20 mouse cellular contexts compared by ENCODE assay signal in the genomic region with DNA sequence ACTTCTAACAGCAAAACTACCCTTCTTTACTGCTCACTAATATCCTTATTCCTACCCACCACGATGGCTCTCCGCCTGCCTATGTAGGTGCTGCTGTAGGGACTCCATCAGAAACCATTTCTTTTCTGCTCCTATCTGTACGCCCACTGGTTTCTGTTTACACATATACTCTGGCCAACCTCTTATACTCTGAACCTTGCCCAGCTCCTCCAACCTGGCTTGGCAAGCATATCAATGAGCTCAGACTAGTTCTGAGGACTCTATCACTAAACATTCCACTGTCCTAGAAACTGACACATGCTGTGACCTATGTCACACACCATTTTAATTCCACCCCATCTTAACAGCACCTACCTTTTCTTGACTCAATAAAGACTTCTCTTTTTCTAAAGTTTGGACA. TPM values are rescaled to one million over a fixed set of nuclear protein-coding genes. Genes with fewer than 3 reads are reported as not detected.
DNase-seq lines count a peak whose midpoint lies in the region; ATAC-seq and TF ChIP-seq lines count a peak whose summit lies in the region.
"Had no signal": no experiment of that assay in that cellular context is flagged by ENCODE, and none has a peak within 500 bp of the region (broad histone marks: within the 10 kb centered on the region; RNA-seq: fewer than 3 reads in every experiment).

No protein-coding gene starts in this region.

- H3K79me2 ChIP-seq in heart, adult 2 months (replicated peaks; ENCODE audit: control insufficient read depth, insufficient read depth, low read length) = no peaks in the 10 kb centered on the region
- H3K79me2 ChIP-seq in liver, adult 2 months (ENCODE audit: control insufficient read depth, insufficient read depth, low read length) = no peaks in the 10 kb centered on the region

- 87% methylated on average over 3 of the region's 3 CpGs for WGBS in heart, adult 2 months
- 23% methylated on average over 3 of the region's 3 CpGs for WGBS in liver, adult 2 months
- WGBS in liver, embryonic 11.5 days = 95% methylated on average over 3 of the region's 3 CpGs
- WGBS in intestine, embryonic 16.5 days = 69% methylated on average over 3 of the region's 3 CpGs
- 89% methylated on average over 3 of the region's 3 CpGs for WGBS in stomach, embryonic 14.5 days

- intact Hi-C loops in heart, adult 2 months (cut with DNase I) = no loop called here

- no peak overlapping the region for H3K9ac ChIP-seq in heart, adult 2 months (ENCODE audit: low read depth, low read length)
- no peak overlapping the region for H3K9ac ChIP-seq in liver, adult 2 months (ENCODE audit: low read depth, low read length)
- H3K9ac ChIP-seq in liver, embryonic 11.5 days (ENCODE audit: low read depth, low read length) = no peak overlapping the region
- H3K9ac ChIP-seq in intestine, embryonic 16.5 days (ENCODE audit: low read depth, low read length) = no peak overlapping the region
- no peak overlapping the region for H3K9ac ChIP-seq in stomach, embryonic 14.5 days (replicated peaks; ENCODE audit: low read depth, low read length)
- H3K9ac ChIP-seq: embryonic facial prominence, embryonic 15.5 days; lung, embryonic 14.5 days had no signal

- H3K27ac ChIP-seq in heart, adult 2 months = no peak overlapping the region
- no peak overlapping the region for H3K27ac ChIP-seq in liver, adult 2 months (replicated peaks; ENCODE audit: insufficient read depth, low read depth, low read length)
- H3K27ac ChIP-seq in liver, embryonic 11.5 days (ENCODE audit: low read depth, low read length) = no peak overlapping the region
- H3K27ac ChIP-seq in intestine, embryonic 16.5 days (ENCODE audit: low read length) = no peak overlapping the region
- H3K27ac ChIP-seq in stomach, embryonic 14.5 days (ENCODE audit: low read length) = no peak overlapping the region
- H3K27ac ChIP-seq: embryonic facial prominence, embryonic 15.5 days; heart, embryonic 10.5 days; left cerebral cortex, adult 2 months; limb, embryonic 10.5 days had no signal

- TF ChIP-seq POLR2A in heart, adult 2 months (IDR thresholded peaks at IDR 0.05; ENCODE audit: insufficient read depth, low read depth, low read length) = no peak
- TF ChIP-seq POLR2A in liver, adult 2 months (IDR thresholded peaks at IDR 0.05; ENCODE audit: extremely low read depth, insufficient read depth, low read length) = no peak

- no peak for TF ChIP-seq EP300 in heart, adult 2 months (IDR thresholded peaks at IDR 0.05; ENCODE audit: insufficient read depth, low read depth, low read length)

- H3K4me3 ChIP-seq in heart, adult 2 months = no peak overlapping the region
- H3K4me3 ChIP-seq in liver, adult 2 months (ENCODE audit: insufficient read depth, low read depth, low read length) = no peak overlapping the region
- no peak overlapping the region for H3K4me3 ChIP-seq in liver, embryonic 11.5 days (ENCODE audit: low read depth, low read length)
- H3K4me3 ChIP-seq in intestine, embryonic 16.5 days (ENCODE audit: low read length) = no peak overlapping the region
- no peak overlapping the region for H3K4me3 ChIP-seq in stomach, embryonic 14.5 days (ENCODE audit: low read depth, low read length)
- H3K4me3 ChIP-seq: embryonic facial prominence, embryonic 15.5 days; heart, embryonic 10.5 days; left cerebral cortex, adult 2 months; limb, embryonic 10.5 days; megakaryocyte, embryonic 14.5 days had no signal

- no peak for TF ChIP-seq CTCF in heart, adult 2 months (IDR thresholded peaks at IDR 0.05)
- no peak for TF ChIP-seq CTCF in liver, adult 2 months (IDR thresholded peaks at IDR 0.05; ENCODE audit: low read depth, low read length)

- peak; percentile 88 for DNase-seq in heart, adult 11 months
- DNase-seq in heart, adult 2 months = no peak
- DNase-seq in liver, adult 2 months (ENCODE audit: extremely low read depth, low read depth, low spot score) = peak; percentile 91
- no peak for DNase-seq in liver, embryonic 11.5 days (ENCODE audit: low spot score)
- DNase-seq in cerebellum, adult 9-10 months = no peak
- DNase-seq in neural tube, embryonic 10.5 days (ENCODE audit: extremely low spot score, low spot score) = no peak
- DNase-seq: cerebellum, adult 9-11 months; gastrocnemius, postnatal 14 days; lung, embryonic 14.5 days; right cerebral cortex, adult 18-20 months; thymus, postnatal 25 days had no signal

- H3K27me3 ChIP-seq in heart, adult 2 months (ENCODE audit: control insufficient read depth, insufficient read depth, low read length) = no peaks in the 10 kb centered on the region
- no peaks in the 10 kb centered on the region for H3K27me3 ChIP-seq in liver, adult 2 months (ENCODE audit: control insufficient read depth, insufficient read depth, low read length)
- H3K27me3 ChIP-seq in liver, embryonic 11.5 days (replicated peaks; ENCODE audit: control insufficient read depth, insufficient read depth, low read length) = no peaks in the 10 kb centered on the region
- no peaks in the 10 kb centered on the region for H3K27me3 ChIP-seq in intestine, embryonic 16.5 days (replicated peaks; ENCODE audit: control insufficient read depth, insufficient read depth, low read length)
- H3K27me3 ChIP-seq in stomach, embryonic 14.5 days (ENCODE audit: control insufficient read depth, insufficient read depth, low read length) = no peaks in the 10 kb centered on the region
- H3K27me3 ChIP-seq: embryonic facial prominence, embryonic 15.5 days; megakaryocyte, embryonic 14.5 days had no signal

- H3K4me2 ChIP-seq in liver, embryonic 11.5 days = no peak overlapping the region
- H3K4me2 ChIP-seq in intestine, embryonic 16.5 days (ENCODE audit: low read depth, low read length) = no peak overlapping the region
- H3K4me2 ChIP-seq in stomach, embryonic 14.5 days (replicated peaks; ENCODE audit: low read depth, low read length) = no peak overlapping the region
- H3K4me2 ChIP-seq: embryonic facial prominence, embryonic 15.5 days; lung, embryonic 14.5 days had no signal

- ATAC-seq in liver, embryonic 11.5 days (replicated peaks; ENCODE audit: low FRiP score) = no peak
- peak; percentile 91 for ATAC-seq in intestine, embryonic 16.5 days
- ATAC-seq in stomach, embryonic 14.5 days (ENCODE audit: insufficient number of reproducible peaks, insufficient read depth, low FRiP score, low read depth) = peak; percentile 49; the same call in 1 of the 2 replicates
- ATAC-seq: CD4-positive, CD25-positive, alpha-beta regulatory T cell, adult 4 months had no signal

- H3K9me3 ChIP-seq in liver, embryonic 11.5 days (ENCODE audit: control insufficient read depth, low read length) = no peaks in the 10 kb centered on the region
- H3K9me3 ChIP-seq in intestine, embryonic 16.5 days (ENCODE audit: control insufficient read depth, low read length) = no peaks in the 10 kb centered on the region
- H3K9me3 ChIP-seq in stomach, embryonic 14.5 days (ENCODE audit: control insufficient read depth, low read depth, low read length) = no peaks in the 10 kb centered on the region
- H3K9me3 ChIP-seq: embryonic facial prominence, embryonic 15.5 days; G1E; heart, embryonic 10.5 days; limb, embryonic 10.5 days; megakaryocyte, embryonic 14.5 days had no signal

- no peaks in the 10 kb centered on the region; the same call in 1 of the 2 replicates for H3K4me1 ChIP-seq in heart, adult 2 months (ENCODE audit: control insufficient read depth, insufficient read depth, low read length)
- no peaks in the 10 kb centered on the region; the same call in 1 of the 2 replicates for H3K4me1 ChIP-seq in liver, adult 2 months (ENCODE audit: control insufficient read depth, insufficient read depth, low read length)
- no peaks in the 10 kb centered on the region for H3K4me1 ChIP-seq in liver, embryonic 11.5 days (replicated peaks; ENCODE audit: control insufficient read depth, insufficient read depth, low read length)
- no peaks in the 10 kb centered on the region for H3K4me1 ChIP-seq in intestine, embryonic 16.5 days (ENCODE audit: control insufficient read depth, insufficient read depth, low read length)
- H3K4me1 ChIP-seq in stomach, embryonic 14.5 days (ENCODE audit: control insufficient read depth, insufficient read depth, low read length) = no peaks in the 10 kb centered on the region
- H3K4me1 ChIP-seq: embryonic facial prominence, embryonic 15.5 days; heart, embryonic 10.5 days; limb, embryonic 10.5 days had no signal

- peaks cover 16% of the 10 kb centered on the region for H3K36me3 ChIP-seq in heart, adult 2 months (ENCODE audit: control insufficient read depth, insufficient read depth, low read length)
- peaks cover 59% of the 10 kb centered on the region for H3K36me3 ChIP-seq in liver, adult 2 months (ENCODE audit: control insufficient read depth, insufficient read depth, low read length)
- H3K36me3 ChIP-seq in liver, embryonic 11.5 days (ENCODE audit: control insufficient read depth, insufficient read depth, low read length) = peaks cover 16% of the 10 kb centered on the region
- peaks cover 8% of the 10 kb centered on the region; the same call in 1 of the 2 replicates for H3K36me3 ChIP-seq in intestine, embryonic 16.5 days (ENCODE audit: control insufficient read depth, insufficient read depth, low read length)
- H3K36me3 ChIP-seq in stomach, embryonic 14.5 days (ENCODE audit: control insufficient read depth, insufficient read depth, low read length) = peaks cover 31% of the 10 kb centered on the region

RNA-seq across cellular contexts. Expression of gene Trip11, which starts 23.7 kb away (rescaled TPM):
- total RNA-seq in heart, adult 2 months (2021) = 10 to 100 TPM; 36.6 to 40.0 TPM
- polyA plus RNA-seq in heart, adult 2 months (2012; rRNA removed) = 4.7 and 9.5 TPM in 2 replicates
- total RNA-seq in liver, adult 2 months (2014; rRNA removed) = 12.4 and 14.8 TPM in 2 replicates
- 1.9 and 2.5 TPM in 2 replicates for polyA plus RNA-seq in liver, adult 2 months (2012; rRNA removed)
- 10.4 TPM in 2 replicates for polyA plus RNA-seq in liver, embryonic 11.5 days (2014; fragmentation: Nextera tagmentation; extraction: Ambion mirVana)
- polyA plus RNA-seq in intestine, embryonic 16.5 days (2015; fragmentation: Nextera tagmentation; extraction: Ambion mirVana) = 21.5 and 25.7 TPM in 2 replicates
- 40.2 and 40.9 TPM in 2 replicates for polyA plus RNA-seq in stomach, embryonic 14.5 days (2014; fragmentation: Nextera tagmentation; extraction: Ambion mirVana)

Comparison
In these comparisons a context has a peak if more than half of its experiments do, and no peak if none do; other contexts are left out.
1. DNase-seq: peak in heart, adult 11 months (single experiment) and liver, adult 2 months (single experiment); none in heart, adult 2 months (0 of 2), liver, embryonic 11.5 days (single experiment), cerebellum, adult 9-10 months (single experiment) and neural tube, embryonic 10.5 days (single experiment).